Mouse (Mus musculus): ENCODE data around the gene Psap.

Psap gene

GRCm38 (mm10) chr10:60290026-60290738 lies 12.8 kb downstream of the Psap start:
- peak; percentile 43 to 46 for DNase-seq

- DNase-seq = no peak
Observed at GRCm38 (mm10) chr10:60290739-60291110, 13.3 kb downstream of the Psap start.

GRCm38 (mm10) chr10:60292209-60292608 lies 14.8 kb downstream of the Psap start:
- no peak for DNase-seq

- no peak for DNase-seq
Observed at GRCm38 (mm10) chr10:60294621-60295020, 17.2 kb downstream of the Psap start.

GRCm38 (mm10) chr10:60295356-60295755 lies 17.9 kb downstream of the Psap start:
- DNase-seq = no peak

- no peak for DNase-seq
Observed at GRCm38 (mm10) chr10:60296027-60296426, 18.6 kb downstream of the Psap start.

GRCm38 (mm10) chr10:60299636-60300035 lies 22.2 kb downstream of the Psap start:
- no peak for DNase-seq

GRCm38 (mm10) chr10:60303419-60303818 lies 26.0 kb downstream of the Psap start:
- DNase-seq = no peak

- peak; percentile 42 to 75 for DNase-seq
Observed at GRCm38 (mm10) chr10:60304854-60305628, 27.6 kb downstream of the Psap start.

GRCm38 (mm10) chr10:60310629-60311028 lies 33.2 kb downstream of the Psap start:
- DNase-seq = no peak

- no peak for DNase-seq
Observed at GRCm38 (mm10) chr10:60313606-60314005, 36.2 kb downstream of the Psap start.

- no peak for DNase-seq
Observed at GRCm38 (mm10) chr10:60316166-60316565, 38.7 kb downstream of the Psap start.

- DNase-seq = no peak
Observed at GRCm38 (mm10) chr10:60328963-60329650, 51.7 kb downstream of the Psap start.

- no peak for DNase-seq
Observed at GRCm38 (mm10) chr10:60334583-60334982, 57.2 kb downstream of the Psap start.

GRCm38 (mm10) chr10:60335021-60335420 lies 57.6 kb downstream of the Psap start:
- no peak for DNase-seq

GRCm38 (mm10) chr10:60341528-60341927 lies 64.1 kb downstream of the Psap start:
- no peak for DNase-seq

GRCm38 (mm10) chr10:60344111-60344510 lies 66.7 kb downstream of the Psap start:
- DNase-seq = no peak

GRCm38 (mm10) chr10:60346056-60346455 lies 68.6 kb downstream of the Psap start:
- no peak for DNase-seq

- peak; percentile 74 to 84 for DNase-seq
Observed at GRCm38 (mm10) chr10:60346701-60347405, 69.4 kb downstream of the Psap start, which contains the start of gene Vsir. Gene Vsir, plus strand, starts transcription at chr10:60346851.

- DNase-seq = no peak
Observed at GRCm38 (mm10) chr10:60347768-60348610, 70.6 kb downstream of the Psap start.

GRCm38 (mm10) chr10:60349056-60349455 lies 71.6 kb downstream of the Psap start:
- DNase-seq = no peak

- DNase-seq = no peak
Observed at GRCm38 (mm10) chr10:60349644-60350043, 72.2 kb downstream of the Psap start.
